Mouse (Mus musculus) MEL (cell line): ENCODE measurements around the gene Ctla2a.

ENCODE experiments used
- CTCF ChIP-seq, 3 experiments: IDR thresholded peaks in 2 of 3; conservative IDR thresholded peaks in 1 of 3; 2 replicates each; pipeline ENCODE4 v1.5.1; 2011 to 2012; ENCODE audit warnings: low read length in 3 of 3, low read depth in 2 of 3, mild to moderate bottlenecking in 2 of 3, improper control_type of control experiment in 1 of 3, inconsistent platforms in 1 of 3, mixed read lengths in 1 of 3, moderate library complexity in 1 of 3; ENCODE audit not compliant: control insufficient read depth in 1 of 3, insufficient read depth in 1 of 3, poor library complexity in 1 of 3, severe bottlenecking in 1 of 3
- E2F4 ChIP-seq: IDR thresholded peaks from 2 replicates; pipeline ENCODE4 v1.6.1; 2011; ENCODE audit warnings: low read depth, low read length, improper control_type of control experiment, borderline replicate concordance
- EP300 ChIP-seq, 2 experiments: IDR thresholded peaks; 2 replicates each; pipeline ENCODE4 v1.6.1; 2011; ENCODE audit warnings: improper control_type of control experiment in 2 of 2, low read length in 2 of 2, low read depth in 1 of 2, mild to moderate bottlenecking in 1 of 2
- MYC ChIP-seq: IDR thresholded peaks from 2 replicates; pipeline ENCODE4 v1.6.1; 2011; ENCODE audit warnings: low read depth, mild to moderate bottlenecking, low read length, improper control_type of control experiment, moderate library complexity
- NRF1 ChIP-seq: IDR thresholded peaks from 2 replicates; pipeline ENCODE4 v1.6.1; 2014; ENCODE audit warnings: low read depth, mild to moderate bottlenecking, inconsistent platforms, low read length, improper control_type of control experiment, moderate library complexity; ENCODE audit not compliant: poor library complexity, insufficient read depth, severe bottlenecking
- POLR2A ChIP-seq, 2 experiments: IDR thresholded peaks; 2 replicates each; pipeline ENCODE4 v1.6.1; 2011 to 2012; ENCODE audit warnings: low read length in 2 of 2, mild to moderate bottlenecking in 2 of 2, control low read depth in 1 of 2, improper control_type of control experiment in 1 of 2, low read depth in 1 of 2, moderate library complexity in 1 of 2; ENCODE audit not compliant: control insufficient read depth in 1 of 2, insufficient read depth in 1 of 2, poor library complexity in 1 of 2
- RCOR1 ChIP-seq: IDR thresholded peaks from 2 replicates; pipeline ENCODE4 v1.6.1; 2012; ENCODE audit warnings: low read depth, mild to moderate bottlenecking, inconsistent platforms, low read length, improper control_type of control experiment

- TF ChIP-seq E2F4: no peak
- TF ChIP-seq RCOR1: no peak
- TF ChIP-seq CTCF (IDR thresholded peaks at IDR 0.05 in 2 of 3, conservative IDR thresholded peaks at IDR 0.05 in 1 of 3; ENCODE audit: control insufficient read depth in 1 of 3, insufficient read depth in 1 of 3, low read depth in 2 of 3, low read length in 3 of 3, poor library complexity in 1 of 3, severe bottlenecking in 1 of 3): no peak
- TF ChIP-seq POLR2A (IDR thresholded peaks at IDR 0.05; ENCODE audit: control insufficient read depth in 1 of 2, insufficient read depth in 1 of 2, low read depth in 1 of 2, low read length in 2 of 2, poor library complexity in 1 of 2): no peak
- TF ChIP-seq NRF1: no peak
- no peak for TF ChIP-seq MYC
- no peak for TF ChIP-seq EP300 (IDR thresholded peaks at IDR 0.05; ENCODE audit: low read depth in 1 of 2, low read length in 2 of 2)
Observed at GRCm38 (mm10) chr13:60895406-60896160, 40.8 kb downstream of the Ctla2a start.
